Mouse (Mus musculus) retina, embryonic 14.5 days (tissue): Measurements from ENCODE around the gene Id3.
A peak's percentile ranks its signal among the peaks of the same experiment; 100 is the strongest.

Source experiments
- DNase-seq: peaks from one replicate; pipeline ENCODE4 v3.0.0-alpha.2; 2015; ENCODE audit warnings: low spot score

Id3 gene

DNA sequence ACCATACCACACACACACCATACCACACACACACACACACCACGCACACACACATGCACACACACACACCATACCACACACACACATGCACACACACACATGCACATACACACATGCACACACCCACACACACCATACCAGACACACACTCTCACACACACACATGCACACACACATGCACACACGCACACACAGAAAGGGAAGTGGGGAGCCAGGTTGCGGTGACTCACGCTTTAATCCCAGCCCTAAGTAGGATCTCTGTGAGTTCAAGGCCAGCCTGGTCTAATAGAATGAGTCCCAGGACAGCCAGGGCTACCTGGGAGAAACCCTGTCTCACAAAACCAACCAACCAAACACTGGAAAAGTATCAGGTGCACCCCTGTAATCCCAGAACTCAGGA lies 18.7 kb upstream of the Id3 start:
- no peak for DNase-seq

DNA sequence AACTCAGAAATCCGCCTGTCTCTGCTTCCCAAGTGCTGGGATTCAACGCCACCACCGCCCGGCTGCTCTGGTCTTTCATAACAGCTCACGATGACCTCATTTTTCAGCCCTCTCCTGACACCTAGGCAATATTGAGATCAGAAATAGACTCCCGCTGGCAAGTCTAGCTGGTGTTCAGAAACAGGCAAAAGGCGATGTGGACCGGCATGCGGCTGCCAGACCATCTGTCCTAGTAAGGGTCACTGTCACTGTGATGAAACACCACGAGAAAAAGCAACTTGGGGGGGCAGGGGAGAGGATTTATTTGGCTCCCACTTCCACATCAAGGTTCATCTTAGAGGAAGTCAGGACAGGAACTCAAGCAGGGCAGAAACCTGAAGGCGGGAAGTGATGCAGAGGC lies 17.8 kb upstream of the Id3 start:
- DNase-seq, result no peak

DNA sequence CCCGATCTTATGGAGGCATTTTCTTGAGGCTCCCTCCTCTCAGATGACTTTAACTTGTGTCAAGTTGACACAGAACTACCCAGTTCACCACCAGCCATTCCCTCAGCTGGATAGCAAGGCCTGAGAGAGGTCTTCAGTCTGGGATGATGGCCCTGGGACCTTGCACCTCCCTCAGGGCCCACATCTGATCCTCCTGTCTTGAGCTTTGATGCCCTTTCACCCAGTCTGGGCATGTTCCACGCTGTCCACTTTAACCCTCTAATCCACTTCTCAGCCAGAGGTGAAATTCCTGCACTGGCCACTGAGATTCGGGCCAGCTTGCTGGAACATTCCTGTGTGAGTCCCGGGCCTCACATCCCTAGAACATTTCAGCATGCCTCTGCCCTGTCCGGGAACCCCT lies 17.3 kb upstream of the Id3 start:
- DNase-seq, result no peak

DNA sequence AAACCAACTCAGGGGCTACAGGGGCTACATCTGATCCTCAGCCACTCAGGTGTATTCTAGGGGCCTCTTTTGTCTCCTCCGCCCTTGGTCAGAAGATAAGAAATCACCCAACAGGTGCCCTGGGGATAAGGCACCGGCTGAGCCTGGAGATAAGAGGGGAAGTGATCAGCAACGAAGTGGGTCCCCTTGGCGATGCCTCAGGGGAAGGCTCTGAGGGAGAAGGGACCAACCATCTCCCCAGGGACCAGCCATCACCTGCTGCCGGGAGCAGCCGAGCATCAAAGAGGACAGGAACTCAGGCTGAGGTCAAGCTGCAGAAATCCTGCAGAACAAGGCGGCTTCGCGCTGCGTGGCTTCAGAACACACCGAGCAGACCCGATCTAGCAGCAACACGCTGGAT lies 15.6 kb upstream of the Id3 start:
- no peak for DNase-seq

DNA sequence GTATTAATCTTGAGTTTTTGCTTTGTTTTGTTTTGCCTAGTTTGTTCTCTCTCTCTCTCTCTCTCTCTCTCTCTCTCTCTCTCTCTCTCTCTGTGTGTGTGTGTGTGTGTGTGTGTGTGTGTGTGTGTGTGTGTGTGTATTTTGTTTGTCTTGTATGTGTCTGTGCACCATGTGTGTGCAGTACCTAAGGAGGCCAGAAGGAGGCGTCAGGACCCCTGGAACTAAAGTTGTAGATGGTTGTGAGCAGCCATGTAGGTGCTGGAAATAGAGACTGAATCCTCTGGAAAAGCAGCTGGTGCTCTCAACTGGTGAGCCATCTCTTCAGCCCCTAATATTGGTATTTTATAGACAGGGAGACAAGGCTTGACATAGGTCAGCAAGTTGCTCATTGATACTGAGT lies 13.5 kb upstream of the Id3 start:
- DNase-seq, result no peak

DNA sequence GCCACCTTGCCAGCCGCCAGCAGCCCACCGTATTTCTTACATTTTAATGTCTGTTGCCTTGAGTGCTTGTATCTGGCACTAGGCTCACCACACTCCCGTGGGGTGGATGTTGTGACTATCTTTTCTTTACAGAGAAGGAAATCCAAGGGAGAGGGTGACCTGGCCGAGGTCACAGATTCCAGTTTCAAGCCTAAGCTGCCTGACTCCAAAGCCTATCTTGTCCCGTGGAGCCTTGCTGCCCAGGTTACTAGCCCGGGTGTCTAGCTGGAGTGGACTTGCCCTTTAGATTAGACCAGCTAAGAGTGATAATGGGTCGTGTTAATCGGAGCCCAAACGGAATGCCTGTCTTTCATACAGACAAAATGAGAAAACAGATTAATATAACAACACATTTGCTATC lies 9.5 kb upstream of the Id3 start:
- DNase-seq, result no peak

DNA sequence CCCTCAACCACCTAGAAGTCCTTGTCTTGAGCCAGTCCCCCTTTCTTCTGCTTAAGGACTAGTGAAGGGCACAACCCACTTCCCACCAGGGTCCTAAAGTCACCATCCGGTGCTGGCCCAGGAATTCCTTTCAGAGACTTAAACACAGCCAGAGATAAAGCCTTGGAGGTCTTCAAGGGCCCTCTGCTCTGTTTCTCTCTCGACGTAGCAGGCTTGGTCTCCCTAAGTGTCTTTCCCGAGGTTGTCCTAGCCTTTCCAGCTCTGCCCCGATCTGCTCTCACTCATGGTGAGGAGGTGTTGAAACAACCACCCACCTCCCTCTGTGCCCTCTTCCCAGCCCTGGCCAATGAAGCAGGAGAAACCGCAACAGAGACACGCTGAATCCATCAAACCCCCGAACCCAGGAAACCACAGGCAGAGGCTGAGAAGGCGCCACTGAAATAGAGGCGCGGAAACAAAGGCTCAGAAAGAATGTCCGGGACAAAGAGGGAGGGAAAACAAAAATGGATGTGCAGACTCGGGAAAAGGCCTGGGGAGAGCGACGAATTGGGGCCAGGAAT lies 8.8 kb upstream of the Id3 start:
- peak; percentile 61 for DNase-seq

DNA sequence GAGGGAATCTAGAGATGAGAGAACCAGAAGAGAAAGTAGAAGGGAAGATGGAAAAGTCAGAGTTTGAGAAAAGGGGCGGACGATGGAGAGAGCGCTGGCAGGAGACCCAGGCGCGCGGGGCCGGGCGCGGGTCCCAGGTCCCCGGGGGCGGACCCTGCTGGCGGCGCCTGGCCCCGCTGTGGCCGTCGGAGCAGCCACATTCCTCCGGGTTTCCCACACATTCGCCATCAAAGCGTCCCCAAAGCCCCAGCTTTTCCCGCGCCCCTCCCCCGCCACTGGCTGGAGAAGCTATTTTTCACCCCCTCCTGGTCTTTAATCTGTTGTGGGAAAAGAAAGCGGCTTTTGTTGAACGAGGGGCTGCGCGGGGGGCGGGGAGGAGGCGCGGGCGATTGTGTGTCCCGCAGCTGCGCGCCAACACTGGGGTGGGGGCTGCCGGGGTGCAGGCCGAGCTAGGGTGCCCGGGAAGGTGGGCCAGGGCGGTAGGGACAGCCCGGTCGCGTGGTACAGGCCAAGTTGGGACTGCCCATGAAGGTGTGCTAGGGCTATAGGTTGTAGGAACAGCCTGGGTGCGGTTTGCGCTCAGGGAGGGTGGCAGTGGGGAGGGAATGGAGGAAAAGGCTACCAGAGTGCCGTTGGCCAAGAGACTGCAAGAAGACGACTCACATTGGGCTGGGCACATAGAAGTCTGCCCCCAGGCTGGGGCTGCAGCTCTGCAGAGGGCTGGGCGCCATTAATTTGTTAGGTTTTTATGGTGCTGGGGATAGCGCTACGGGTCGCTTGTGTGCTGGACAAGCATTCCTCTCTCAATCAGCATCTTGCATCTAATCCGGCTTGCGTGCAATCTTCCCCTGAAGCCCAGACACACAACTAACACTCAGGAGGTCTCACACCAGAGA lies 8.1 kb upstream of the Id3 start:
- peak; percentile 84 for DNase-seq

DNA sequence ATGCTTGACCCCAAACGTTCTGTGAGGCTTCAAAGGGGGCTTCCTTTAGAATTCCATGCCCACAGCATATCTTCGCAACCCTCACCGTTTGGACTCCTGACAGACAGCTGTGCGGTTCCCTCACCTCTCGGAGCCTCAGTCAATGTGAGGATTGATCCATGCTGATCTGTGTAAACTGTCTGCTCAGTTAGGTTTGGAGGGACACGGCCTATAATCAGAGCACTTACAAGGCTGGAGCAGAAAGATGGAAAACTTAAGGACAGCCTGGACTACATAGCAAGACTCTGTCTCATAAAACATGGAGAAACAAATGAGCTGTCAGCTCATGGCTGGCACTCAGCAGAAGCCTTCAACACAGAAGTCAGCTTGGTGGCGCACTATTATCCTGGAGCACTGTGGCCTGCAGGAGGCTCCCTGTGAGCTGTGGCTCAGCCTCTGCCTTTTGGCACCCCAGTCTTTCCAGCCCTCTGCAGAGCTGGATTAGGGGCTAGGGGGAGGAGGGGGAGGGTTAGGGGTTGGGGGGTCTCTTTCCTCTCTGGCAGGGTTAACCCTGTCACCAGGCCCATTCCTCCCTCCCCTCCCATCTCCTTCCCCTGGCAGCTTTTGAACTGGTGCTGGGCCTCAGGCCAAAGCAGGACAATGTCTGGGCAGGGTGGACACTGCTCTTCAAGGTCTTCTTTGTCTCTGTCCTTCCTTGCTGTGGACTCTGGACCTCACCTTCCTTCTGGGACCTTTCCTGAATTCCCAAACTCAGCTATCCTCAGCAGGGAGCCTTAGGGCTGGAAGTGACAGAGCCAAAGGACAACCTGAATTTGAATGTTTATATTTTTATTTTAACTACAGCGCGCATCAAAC lies 7.2 kb upstream of the Id3 start:
- DNase-seq, result peak; percentile 52

DNA sequence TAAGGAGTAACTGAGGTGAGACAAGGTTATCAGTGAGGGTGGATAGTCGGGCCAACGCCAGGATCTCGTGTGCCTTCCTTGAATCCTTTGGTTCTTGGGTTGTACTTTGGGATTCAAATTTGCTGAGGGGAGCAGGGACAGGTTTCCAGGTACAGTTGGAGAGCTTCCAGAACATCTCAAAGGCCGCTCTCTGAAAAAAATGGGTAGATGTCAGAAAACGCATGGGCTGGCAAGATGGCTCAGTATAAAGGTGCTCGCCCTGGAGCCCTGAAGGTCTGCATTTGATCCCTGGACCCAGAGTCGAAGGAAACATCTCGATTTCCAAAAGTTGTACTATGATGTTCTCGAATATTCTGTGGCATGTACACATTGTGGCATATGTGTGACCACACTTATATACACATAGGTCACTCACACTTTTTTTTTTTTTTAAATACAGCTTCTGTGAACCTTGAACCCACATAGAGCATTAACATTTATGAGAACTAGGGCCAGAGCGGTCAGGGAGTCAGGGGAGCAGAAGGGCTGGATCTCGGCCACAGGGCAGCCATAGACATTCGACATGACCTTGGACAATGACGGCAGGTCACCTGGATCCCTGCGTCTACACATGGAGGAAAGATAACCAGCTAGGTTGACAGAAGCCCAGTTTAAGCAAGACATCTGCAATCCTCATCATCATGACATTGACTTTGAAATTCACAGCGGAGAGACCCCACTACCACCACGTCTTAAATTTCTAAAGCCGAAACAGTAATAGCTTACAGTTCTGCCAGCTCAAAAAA lies 3.8 kb upstream of the Id3 start:
- DNase-seq, result no peak

DNA sequence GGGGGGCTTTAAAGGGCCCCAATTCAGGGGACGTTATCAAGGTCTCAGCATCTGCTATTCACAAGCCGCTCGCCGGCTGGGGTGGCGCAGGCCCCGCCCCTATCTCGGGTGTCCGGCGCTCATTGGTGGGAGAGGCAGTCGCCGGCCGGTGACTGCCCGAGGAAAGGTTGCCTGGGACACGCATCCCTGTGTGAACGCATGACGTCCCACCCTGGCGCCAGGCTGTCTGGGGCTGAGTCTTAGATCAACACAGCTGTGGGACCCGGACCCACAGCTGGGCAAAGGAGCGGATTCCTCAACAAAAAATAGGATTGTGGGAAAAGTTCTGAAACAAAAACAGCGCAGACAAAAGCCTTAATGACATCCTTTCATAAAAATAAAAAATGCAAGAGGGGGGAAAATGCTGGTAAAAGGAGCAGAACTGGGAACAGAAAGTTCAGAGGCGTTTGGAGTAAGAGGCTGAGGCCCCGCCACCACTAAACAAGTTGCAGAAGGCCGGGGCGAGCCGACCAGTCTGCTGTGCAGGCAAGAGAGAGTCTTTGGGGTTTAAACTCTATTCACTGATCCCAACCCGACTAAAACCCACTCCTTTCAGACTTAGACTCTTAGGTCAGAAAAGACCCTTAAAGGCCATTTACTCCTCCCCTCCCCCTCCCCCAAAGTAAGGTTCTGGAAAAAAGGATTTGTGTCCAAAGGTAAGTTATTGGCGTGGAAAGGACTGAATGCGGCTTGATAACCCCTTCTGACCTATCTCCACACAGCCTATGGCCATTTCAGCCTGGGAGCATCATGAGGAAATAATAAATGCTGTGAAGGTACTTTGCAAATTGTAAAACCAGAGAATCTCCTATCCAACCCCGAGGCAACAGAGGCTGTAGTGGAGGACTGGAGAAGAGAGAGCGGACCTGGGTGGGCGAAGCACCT lies 2.7 kb upstream of the Id3 start:
- peak; percentile 96 for DNase-seq

DNA sequence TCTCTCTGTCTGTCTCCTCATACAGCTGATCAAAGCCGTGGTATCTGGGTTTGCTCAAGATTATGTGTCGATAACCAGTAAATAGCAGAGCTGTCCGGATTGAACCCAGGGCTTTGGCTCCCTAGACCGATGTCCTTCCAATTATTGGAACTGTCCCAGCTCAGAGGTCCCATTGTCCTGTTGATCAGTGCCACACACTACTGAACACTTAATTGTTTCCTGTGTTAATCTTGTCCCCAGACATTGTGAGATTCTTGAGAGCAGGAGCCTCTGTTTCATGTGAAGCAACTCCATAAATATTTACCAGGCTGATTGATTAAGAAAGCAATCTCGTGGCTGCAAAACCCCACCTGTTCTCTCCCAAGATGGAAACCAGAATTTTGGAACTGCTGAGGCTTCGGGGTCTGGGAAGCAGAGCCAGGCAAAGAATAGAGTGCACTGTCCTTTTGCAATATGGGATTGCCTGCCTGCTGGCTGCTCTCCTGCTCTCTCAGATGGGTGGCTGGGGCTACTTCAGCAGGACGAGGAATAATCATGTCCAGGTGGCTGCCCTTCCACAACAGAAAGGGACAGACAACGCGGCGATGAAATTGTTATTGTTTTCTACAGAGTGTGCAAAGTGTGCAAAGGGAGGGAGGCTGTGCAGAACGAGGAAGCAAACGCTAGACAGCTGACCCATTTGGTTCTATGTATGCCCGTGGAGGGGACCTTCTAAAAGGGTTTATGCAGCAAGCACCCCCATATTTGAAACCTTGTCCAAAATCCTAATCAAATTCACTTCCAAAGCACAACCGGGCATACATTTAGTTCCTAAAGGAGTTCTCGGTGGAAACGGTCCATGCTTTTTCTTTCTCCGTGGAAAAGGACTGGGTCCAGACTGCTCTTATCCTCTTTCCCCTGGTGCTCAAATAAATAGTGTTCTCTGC lies 767 bp upstream of the Id3 start:
- peak; percentile 41 for DNase-seq

DNA sequence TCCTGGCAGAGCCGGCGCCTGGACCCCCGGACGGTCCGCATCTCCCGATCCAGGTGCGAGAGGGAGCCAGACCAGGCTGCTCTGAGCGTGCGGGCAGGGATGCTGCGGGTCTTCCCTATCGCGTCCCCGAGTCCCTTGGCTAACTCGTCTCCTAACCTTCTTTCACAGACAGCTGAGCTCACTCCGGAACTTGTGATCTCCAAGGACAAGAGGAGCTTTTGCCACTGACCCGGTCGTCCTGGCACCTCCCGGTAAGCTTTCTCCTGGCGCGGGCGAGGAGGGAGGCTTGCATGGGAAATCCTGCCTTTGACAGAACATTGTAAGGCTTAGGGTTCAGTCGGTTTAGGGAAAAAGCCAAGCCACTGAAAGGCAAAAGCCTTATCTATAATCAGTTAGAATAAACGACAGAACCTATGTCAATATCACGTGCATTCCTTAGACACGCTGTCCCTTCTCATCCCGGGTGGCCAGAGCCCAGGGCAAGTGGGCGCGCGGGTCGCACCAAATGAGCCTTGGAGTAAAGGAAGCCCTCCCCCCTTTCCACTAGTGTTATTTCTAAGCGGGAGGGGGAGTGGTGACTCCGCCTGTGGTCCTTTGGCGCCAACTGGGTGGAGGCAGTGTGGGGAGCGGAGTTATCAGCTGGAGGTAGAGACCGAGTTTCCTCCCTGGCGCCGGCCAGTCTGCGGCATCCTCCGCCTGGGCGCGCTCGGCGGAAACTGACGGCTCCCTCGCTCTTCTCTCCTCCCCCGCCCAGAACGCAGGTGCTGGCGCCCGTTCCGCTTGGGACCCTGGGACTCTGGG lies 1.0 kb downstream of the Id3 start:
- DNase-seq, result peak; percentile 63

DNA sequence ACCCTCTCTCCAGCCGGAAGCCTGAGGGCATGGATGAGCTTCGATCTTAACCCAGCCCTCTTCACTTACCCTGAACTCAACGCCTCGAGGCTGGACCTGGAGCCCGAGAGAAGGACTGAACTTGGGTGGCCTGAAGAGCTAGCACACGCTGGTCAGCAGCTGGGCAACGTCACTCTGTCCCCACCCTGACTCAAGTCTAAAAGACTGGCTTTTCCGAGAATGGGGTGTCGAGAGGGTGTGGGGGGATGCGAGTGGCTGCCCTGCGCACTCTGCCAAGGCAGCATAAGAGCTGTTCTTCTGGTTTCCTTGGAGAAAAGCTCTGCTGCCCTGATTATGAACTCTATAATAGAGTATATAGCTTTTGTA lies 1.6 kb downstream of the Id3 start:
- no peak for DNase-seq

DNA sequence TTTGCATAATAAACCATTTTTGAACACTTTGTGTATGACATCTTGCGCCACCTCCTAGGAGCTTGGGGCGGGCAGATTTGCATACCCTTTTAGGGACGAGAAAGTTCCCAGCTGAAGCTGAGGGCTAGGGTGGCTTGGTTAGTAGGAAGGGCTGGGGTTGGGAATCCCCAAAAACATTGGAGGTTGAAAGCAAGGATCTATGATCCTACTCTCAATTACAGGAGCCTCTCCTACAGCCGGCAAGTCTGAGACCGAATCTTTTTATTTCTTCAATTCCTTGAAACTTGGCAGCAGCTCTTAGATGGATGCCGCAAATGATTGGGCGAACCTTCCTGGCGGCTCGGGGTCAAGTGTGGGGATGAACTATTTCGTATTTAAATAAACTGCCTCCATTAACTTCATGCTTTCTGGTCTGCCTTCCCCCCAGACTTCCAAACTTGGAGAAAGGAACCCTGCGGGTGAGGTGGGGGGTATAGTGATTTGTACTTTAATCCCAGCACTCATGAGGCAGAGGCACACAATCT lies 2.1 kb downstream of the Id3 start:
- DNase-seq, result no peak

DNA sequence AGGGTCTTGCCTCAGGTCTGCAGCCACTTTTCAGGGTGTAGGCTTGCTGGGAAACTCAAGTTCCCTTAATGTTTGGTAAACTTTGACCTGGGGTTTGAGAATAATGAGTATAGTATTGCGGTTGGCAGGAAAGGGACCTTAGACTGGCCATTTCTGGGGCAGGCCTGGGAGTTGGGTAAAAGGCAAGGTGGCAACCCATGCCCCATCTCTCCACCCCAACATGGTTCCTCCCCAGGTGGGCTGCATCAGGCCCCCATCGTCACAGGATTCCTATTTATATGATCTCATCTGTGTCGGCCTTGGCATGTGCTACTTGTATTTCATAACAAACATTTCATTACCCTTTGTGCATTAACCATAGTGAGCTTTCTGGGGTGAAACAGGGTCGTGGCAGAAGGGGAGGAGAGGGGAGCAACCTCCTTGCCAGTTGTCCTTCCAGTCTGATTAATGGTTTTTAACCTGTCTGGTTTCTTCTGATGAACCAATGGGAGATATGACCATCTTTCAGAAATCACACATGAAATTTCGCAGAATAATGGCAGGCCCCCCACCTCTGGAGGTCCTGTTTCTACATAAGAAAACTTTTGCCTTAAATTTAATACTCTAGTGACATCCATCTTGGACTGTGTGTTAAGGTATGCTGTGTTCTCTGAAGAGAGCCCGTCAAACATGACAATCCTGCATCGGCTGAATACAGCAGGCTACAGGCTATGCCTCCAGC lies 2.9 kb downstream of the Id3 start:
- no peak for DNase-seq

DNA sequence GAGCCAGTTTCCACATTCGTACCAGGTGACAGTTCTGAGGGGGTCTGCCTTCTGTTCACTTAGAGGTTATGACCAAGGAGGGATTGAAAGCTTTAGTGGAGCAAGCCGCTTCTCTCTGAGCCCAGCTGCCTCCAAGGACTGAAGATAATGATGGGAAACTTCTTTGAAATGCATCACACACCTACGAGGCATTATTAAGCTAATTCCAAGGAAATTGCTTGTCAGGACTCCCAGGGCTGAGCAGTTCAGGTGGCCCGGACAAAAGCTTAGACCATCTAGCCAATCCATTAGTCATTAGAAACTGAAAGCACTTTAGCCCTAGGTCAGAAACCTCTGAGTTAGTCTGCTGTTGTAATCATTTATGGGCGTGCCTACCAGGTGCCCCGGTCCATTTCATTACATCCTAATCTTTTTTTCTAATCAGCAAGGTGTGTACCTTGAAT lies 3.4 kb downstream of the Id3 start:
- DNase-seq, result peak; percentile 21
